Mouse (Mus musculus) kidney, postnatal 36 days (tissue): Measurements from ENCODE around the gene Gm5346.
"Not testable (repeated sequence)": the region's sequence is repeated elsewhere in the genome, so short reads cannot be mapped to it uniquely, and the experiment has no call there.

Source experiments
- DNase-seq, 2 experiments: peaks; one replicate each; pipeline ENCODE4 v3.0.0; 2021 to 2022; ENCODE audit warnings: mixed read lengths in 2 of 2

The Gm5346 gene

GRCm38 (mm10) chr8:43627176-43627575, at the start of gene Gm5346:
Gm5346 (minus strand) TSS chr8:43627276.
- no peak for DNase-seq

GRCm38 (mm10) chr8:43616046-43616445, 11.0 kb downstream of the Gm5346 start:
- DNase-seq: no peak

- not testable (repeated sequence) for DNase-seq
These were observed 23.4 kb downstream of the Gm5346 start for GRCm38 (mm10) chr8:43603657-43604056.

GRCm38 (mm10) chr8:43603166-43603565, 23.9 kb downstream of the Gm5346 start:
- not testable (repeated sequence) for DNase-seq

GRCm38 (mm10) chr8:43576607-43577006, 50.5 kb downstream of the Gm5346 start, which contains the start of gene Adam26a:
Adam26a (minus strand) TSS chr8:43576707.
- not testable (repeated sequence) for DNase-seq
